Mouse (Mus musculus): ENCODE results near the gene Ap1s3.

GRCm38 (mm10) chr1:79669419-79669974 is 2.3 kb downstream of the Ap1s3 start:
- no peak for TF ChIP-seq CTCF (IDR thresholded peaks at IDR 0.05; ENCODE audit: low read depth, low read length)
- TF ChIP-seq POLR2A (IDR thresholded peaks at IDR 0.05; ENCODE audit: extremely low read depth, insufficient read depth, low read length), result no peak
